ENCODE assay signal across 8 mouse cellular contexts in genomic region chr11:78322076-78322831, GRCm38 (mm10). TPM values are rescaled to one million over a fixed set of nuclear protein-coding genes. Genes with fewer than 3 reads are reported as not detected.
DNase-seq lines count a peak whose midpoint lies in the region; ATAC-seq lines count a peak whose summit lies in the region.

No protein-coding gene starts in this region.

- no peak for DNase-seq in hindbrain, embryonic 11.5 days (ENCODE audit: low spot score)
- DNase-seq in embryonic facial prominence, embryonic 11.5 days (ENCODE audit: low spot score), result no peak
- no peak for DNase-seq in adrenal gland, postnatal 36 days
- DNase-seq in embryo, embryonic 10.5 days (ENCODE audit: low spot score), result no peak
- no peak for DNase-seq in adrenal gland, postnatal 4 days (ENCODE audit: low spot score in 2 of 2)

- peak overlapping the region; percentile 57; the same call in 1 of the 2 replicates for H3K27ac ChIP-seq in hindbrain, embryonic 12.5 days
- no peak overlapping the region for H3K27ac ChIP-seq in hindbrain, embryonic 11.5 days (ENCODE audit: low read depth, low read length)
- H3K27ac ChIP-seq in embryonic facial prominence, embryonic 11.5 days (replicated peaks; ENCODE audit: low read depth, low read length), result no peak overlapping the region
- peak overlapping the region; percentile 67; the same call in 1 of the 2 replicates for H3K27ac ChIP-seq in limb, embryonic 13.5 days

- no peaks in the 10 kb centered on the region for H3K27me3 ChIP-seq in hindbrain, embryonic 12.5 days
- H3K27me3 ChIP-seq in hindbrain, embryonic 11.5 days (ENCODE audit: control insufficient read depth, insufficient read depth, low read length), result no peaks in the 10 kb centered on the region
- H3K27me3 ChIP-seq in embryonic facial prominence, embryonic 11.5 days (ENCODE audit: control insufficient read depth, insufficient read depth, low read length), result no peaks in the 10 kb centered on the region
- H3K27me3 ChIP-seq in limb, embryonic 13.5 days, result no peaks in the 10 kb centered on the region

- ATAC-seq in hindbrain, embryonic 12.5 days (ENCODE audit: low FRiP score), result 0 out of 2 replicates have a peak, but pooled peaks have one; percentile 16
- no peak for ATAC-seq in hindbrain, embryonic 11.5 days (ENCODE audit: low FRiP score)
- peak; percentile 26 for ATAC-seq in CD4-positive, CD25-positive, alpha-beta regulatory T cell, adult 4 months
- no peak for ATAC-seq in embryonic facial prominence, embryonic 11.5 days (replicated peaks; ENCODE audit: insufficient number of reproducible peaks, low FRiP score, low TSS enrichment, low read depth)
- peak; percentile 44; the same call in 1 of the 2 replicates for ATAC-seq in limb, embryonic 13.5 days (ENCODE audit: low FRiP score, low read depth)

- peaks cover 47% of the 10 kb centered on the region for H3K36me3 ChIP-seq in hindbrain, embryonic 12.5 days
- peaks cover 6% of the 10 kb centered on the region; the same call in 1 of the 2 replicates for H3K36me3 ChIP-seq in hindbrain, embryonic 11.5 days (ENCODE audit: control insufficient read depth, insufficient read depth, low read length)
- peaks cover 19% of the 10 kb centered on the region for H3K36me3 ChIP-seq in embryonic facial prominence, embryonic 11.5 days (replicated peaks; ENCODE audit: control insufficient read depth, insufficient read depth, low read depth, low read length)
- H3K36me3 ChIP-seq in limb, embryonic 13.5 days, result peaks cover 56% of the 10 kb centered on the region

- H3K9me3 ChIP-seq in hindbrain, embryonic 12.5 days (replicated peaks), result no peaks in the 10 kb centered on the region
- no peaks in the 10 kb centered on the region for H3K9me3 ChIP-seq in hindbrain, embryonic 11.5 days (ENCODE audit: control insufficient read depth, low read length)
- no peaks in the 10 kb centered on the region for H3K9me3 ChIP-seq in embryonic facial prominence, embryonic 11.5 days (replicated peaks; ENCODE audit: control insufficient read depth, low read length)
- no peaks in the 10 kb centered on the region for H3K9me3 ChIP-seq in limb, embryonic 13.5 days

- H3K4me1 ChIP-seq in hindbrain, embryonic 12.5 days, result peaks cover 9% of the 10 kb centered on the region
- H3K4me1 ChIP-seq in hindbrain, embryonic 11.5 days (replicated peaks; ENCODE audit: control insufficient read depth, insufficient read depth, low read length), result no peaks in the 10 kb centered on the region
- no peaks in the 10 kb centered on the region for H3K4me1 ChIP-seq in embryonic facial prominence, embryonic 11.5 days (ENCODE audit: control insufficient read depth, insufficient read depth, low read length)
- H3K4me1 ChIP-seq in limb, embryonic 13.5 days, result peaks cover 27% of the 10 kb centered on the region

- peak overlapping the region; percentile 37 for H3K4me2 ChIP-seq in hindbrain, embryonic 12.5 days (replicated peaks)
- H3K4me2 ChIP-seq in hindbrain, embryonic 11.5 days (replicated peaks; ENCODE audit: low read depth, low read length), result no peak overlapping the region
- 0 out of 2 replicates have a peak overlapping the region, but pooled peaks have one; percentile 7 for H3K4me2 ChIP-seq in embryonic facial prominence, embryonic 11.5 days (ENCODE audit: low read depth, low read length)
- H3K4me2 ChIP-seq in limb, embryonic 13.5 days (replicated peaks), result peak overlapping the region; percentile 47

- no peak overlapping the region for H3K9ac ChIP-seq in hindbrain, embryonic 12.5 days
- no peak overlapping the region for H3K9ac ChIP-seq in hindbrain, embryonic 11.5 days (ENCODE audit: low read depth, low read length)
- no peak overlapping the region for H3K9ac ChIP-seq in embryonic facial prominence, embryonic 11.5 days (replicated peaks; ENCODE audit: low read length)
- peak overlapping the region; percentile 8; the same call in 1 of the 2 replicates for H3K9ac ChIP-seq in limb, embryonic 13.5 days

- H3K4me3 ChIP-seq in hindbrain, embryonic 12.5 days, result no peak overlapping the region
- no peak overlapping the region for H3K4me3 ChIP-seq in hindbrain, embryonic 11.5 days (ENCODE audit: low read depth, low read length)
- no peak overlapping the region for H3K4me3 ChIP-seq in embryonic facial prominence, embryonic 11.5 days (ENCODE audit: low read depth, low read length)
- H3K4me3 ChIP-seq in limb, embryonic 13.5 days, result peak overlapping the region; percentile 15

- WGBS in hindbrain, embryonic 12.5 days, result 63% methylated on average over 2 of the region's 2 CpGs
- 78% methylated on average over 2 of the region's 2 CpGs for whole genome bisulfite sequencing in hindbrain, embryonic 11.5 days
- 69% methylated on average over 2 of the region's 2 CpGs for WGBS in embryonic facial prominence, embryonic 11.5 days
- 31% methylated on average over 2 of the region's 2 CpGs for WGBS in limb, embryonic 13.5 days

RNA-seq across cellular contexts. Expression of gene Aldoc, which starts 0.5 kb away (rescaled TPM):
- polyA plus RNA-seq in hindbrain, embryonic 12.5 days (2016; fragmentation: Nextera tagmentation; extraction: Ambion mirVana), result 16.8 and 20.1 TPM in 2 replicates
- 2.7 and 3.3 TPM in 2 replicates for polyA plus RNA-seq in hindbrain, embryonic 11.5 days (2014; fragmentation: Nextera tagmentation; extraction: Ambion mirVana)
- polyA plus RNA-seq in CD4-positive, CD25-positive, alpha-beta regulatory T cell, adult 4 months (2017; shearing (Covaris generic)), result 10 to 100 TPM; 10.9 to 14.9 TPM
- 2.7 and 4.6 TPM in 2 replicates for polyA plus RNA-seq in embryonic facial prominence, embryonic 11.5 days (2014; fragmentation: Nextera tagmentation; extraction: Ambion mirVana)
- polyA plus RNA-seq in limb, embryonic 13.5 days (2015; fragmentation: Nextera tagmentation; extraction: Ambion mirVana), result 6.5 and 6.6 TPM in 2 replicates
- total RNA-seq in adrenal gland, postnatal 36 days (2021), result 10 to 100 TPM; 11.7 to 21.6 TPM
- total RNA-seq in adrenal gland, postnatal 4 days (2021), result 10 to 100 TPM; 15.3 to 16.2 TPM

RNA-seq across cellular contexts. Expression of gene Pigs, which starts 6.0 kb away (rescaled TPM):
- polyA plus RNA-seq in hindbrain, embryonic 12.5 days (2016; fragmentation: Nextera tagmentation; extraction: Ambion mirVana), result 76.9 and 77.1 TPM in 2 replicates
- 49.4 and 54.2 TPM in 2 replicates for polyA plus RNA-seq in hindbrain, embryonic 11.5 days (2014; fragmentation: Nextera tagmentation; extraction: Ambion mirVana)
- 100 to 1,000 TPM in 1 of 2 experiments, 10 to 100 TPM in 1; 64.1 to 119 TPM for polyA plus RNA-seq in CD4-positive, CD25-positive, alpha-beta regulatory T cell, adult 4 months (2017; shearing (Covaris generic))
- polyA plus RNA-seq in embryonic facial prominence, embryonic 11.5 days (2014; fragmentation: Nextera tagmentation; extraction: Ambion mirVana), result 55.4 and 64.0 TPM in 2 replicates
- 88.5 and 88.9 TPM in 2 replicates for polyA plus RNA-seq in limb, embryonic 13.5 days (2015; fragmentation: Nextera tagmentation; extraction: Ambion mirVana)
- 10 to 100 TPM; 54.0 to 57.7 TPM for total RNA-seq in adrenal gland, postnatal 36 days (2021)
- 10 to 100 TPM; 58.2 to 58.3 TPM for total RNA-seq in adrenal gland, postnatal 4 days (2021)

RNA-seq across cellular contexts. Expression of gene Spag5, which starts 20.9 kb away (rescaled TPM):
- 29.4 and 35.9 TPM in 2 replicates for polyA plus RNA-seq in hindbrain, embryonic 12.5 days (2016; fragmentation: Nextera tagmentation; extraction: Ambion mirVana)
- 48.3 and 52.2 TPM in 2 replicates for polyA plus RNA-seq in hindbrain, embryonic 11.5 days (2014; fragmentation: Nextera tagmentation; extraction: Ambion mirVana)
- 1 to 10 TPM; 2.8 to 4.3 TPM for polyA plus RNA-seq in CD4-positive, CD25-positive, alpha-beta regulatory T cell, adult 4 months (2017; shearing (Covaris generic))
- 54.8 and 62.0 TPM in 2 replicates for polyA plus RNA-seq in embryonic facial prominence, embryonic 11.5 days (2014; fragmentation: Nextera tagmentation; extraction: Ambion mirVana)
- 39.6 and 45.8 TPM in 2 replicates for polyA plus RNA-seq in limb, embryonic 13.5 days (2015; fragmentation: Nextera tagmentation; extraction: Ambion mirVana)
- total RNA-seq in adrenal gland, postnatal 36 days (2021), result 1 to 10 TPM; 4.1 to 4.3 TPM
- total RNA-seq in adrenal gland, postnatal 4 days (2021), result 10 to 100 TPM; 28.8 to 31.5 TPM

RNA-seq across cellular contexts. Expression of gene Unc119, which starts 21.0 kb away (rescaled TPM):
- 86.0 and 92.7 TPM in 2 replicates for polyA plus RNA-seq in hindbrain, embryonic 12.5 days (2016; fragmentation: Nextera tagmentation; extraction: Ambion mirVana)
- 66.2 and 73.1 TPM in 2 replicates for polyA plus RNA-seq in hindbrain, embryonic 11.5 days (2014; fragmentation: Nextera tagmentation; extraction: Ambion mirVana)
- 10 to 100 TPM; 11.6 to 13.1 TPM for polyA plus RNA-seq in CD4-positive, CD25-positive, alpha-beta regulatory T cell, adult 4 months (2017; shearing (Covaris generic))
- 77.0 and 84.7 TPM in 2 replicates for polyA plus RNA-seq in embryonic facial prominence, embryonic 11.5 days (2014; fragmentation: Nextera tagmentation; extraction: Ambion mirVana)
- 70.1 and 74.7 TPM in 2 replicates for polyA plus RNA-seq in limb, embryonic 13.5 days (2015; fragmentation: Nextera tagmentation; extraction: Ambion mirVana)
- 10 to 100 TPM; 32.8 to 37.3 TPM for total RNA-seq in adrenal gland, postnatal 36 days (2021)
- total RNA-seq in adrenal gland, postnatal 4 days (2021), result 10 to 100 TPM; 55.7 to 67.1 TPM

RNA-seq across cellular contexts. Expression of gene BC030499, which starts 31.6 kb away (rescaled TPM):
- polyA plus RNA-seq in hindbrain, embryonic 12.5 days (2016; fragmentation: Nextera tagmentation; extraction: Ambion mirVana), result 0.34 and 0.51 TPM in 2 replicates
- 0.11 and 0.20 TPM in 2 replicates for polyA plus RNA-seq in hindbrain, embryonic 11.5 days (2014; fragmentation: Nextera tagmentation; extraction: Ambion mirVana)
- under 1 TPM in 1 of 2 experiments, not detected in 1; 0.63 TPM for polyA plus RNA-seq in CD4-positive, CD25-positive, alpha-beta regulatory T cell, adult 4 months (2017; shearing (Covaris generic))
- 0.11 TPM in 1 of 2 replicates, not detected in the other for polyA plus RNA-seq in embryonic facial prominence, embryonic 11.5 days (2014; fragmentation: Nextera tagmentation; extraction: Ambion mirVana)
- polyA plus RNA-seq in limb, embryonic 13.5 days (2015; fragmentation: Nextera tagmentation; extraction: Ambion mirVana), result 0.11 and 0.56 TPM in 2 replicates
- 1 to 10 TPM in 1 of 2 experiments, under 1 TPM in 1; 0.99 to 1.3 TPM for total RNA-seq in adrenal gland, postnatal 36 days (2021)
- total RNA-seq in adrenal gland, postnatal 4 days (2021), result 1 to 10 TPM in 1 of 2 experiments, under 1 TPM in 1; 0.73 to 1.5 TPM

Comparison
In these comparisons a context has a peak if more than half of its experiments do, and no peak if none do; other contexts are left out.
1. ATAC-seq: peak in hindbrain, embryonic 12.5 days (single experiment), CD4-positive, CD25-positive, alpha-beta regulatory T cell, adult 4 months (single experiment) and limb, embryonic 13.5 days (single experiment); none in hindbrain, embryonic 11.5 days (single experiment) and embryonic facial prominence, embryonic 11.5 days (single experiment).
2. H3K27ac ChIP-seq: peak in hindbrain, embryonic 12.5 days (single experiment) and limb, embryonic 13.5 days (single experiment); none in hindbrain, embryonic 11.5 days (single experiment) and embryonic facial prominence, embryonic 11.5 days (single experiment).